Mouse (Mus musculus) brain, embryonic 14.5 days (tissue): ENCODE results near the gene Nid2. TPM values are rescaled to one million over a fixed set of nuclear protein-coding genes. Genes with fewer than 3 reads are reported as not detected.

Experiments used
- DNase-seq: peaks from one replicate; pipeline ENCODE4 v3.0.0-alpha.2; 2011; ENCODE audit warnings: low read depth
- CTCF ChIP-seq: fragments of 200-500 bp; IDR thresholded peaks from 2 replicates; pipeline ENCODE4 v1.5.1; 2012; ENCODE audit warnings: inconsistent platforms, mild to moderate bottlenecking, moderate library complexity, borderline replicate concordance; ENCODE audit not compliant: insufficient read depth, insufficient read length; ENCODE audit errors: extremely low read depth
- POLR2A ChIP-seq: fragments of 200-500 bp; IDR thresholded peaks from 2 replicates; pipeline ENCODE4 v1.6.1; 2012; ENCODE audit warnings: mild to moderate bottlenecking, inconsistent platforms, borderline replicate concordance; ENCODE audit not compliant: poor library complexity, insufficient read depth, insufficient read length, severe bottlenecking; ENCODE audit errors: extremely low read depth
- polyA plus RNA-seq: library from polyadenylated mRNA; depleted of rRNA; stranded (reverse); fragments of >200 nt; gene quantifications from 2 replicates; pipeline ENCODE4 v1.2.3, GENCODE M21; 2012; rRNA removed

The Nid2 gene
- polyA plus RNA-seq, 1 experiment = 33.2 TPM

- TF ChIP-seq CTCF (no peak), POLR2A (no peak)
- DNase-seq = peak; percentile 98
Measured at GRCm38 (mm10) chr14:19825481-19825880, 74.4 kb downstream of the Nid2 start.

- TF ChIP-seq CTCF (no peak), POLR2A (no peak)
- DNase-seq = peak; percentile 15
Measured at GRCm38 (mm10) chr14:19836289-19836688, 85.2 kb downstream of the Nid2 start.

- TF ChIP-seq POLR2A (no peak), CTCF (peak; percentile 77)
- peak; percentile 76 for DNase-seq
Measured at GRCm38 (mm10) chr14:19839600-19840332, 88.7 kb downstream of the Nid2 start.

GRCm38 (mm10) chr14:19853471-19853870, 102.4 kb downstream of the Nid2 start:
- DNase-seq = no peak
- TF ChIP-seq POLR2A (no peak), CTCF (no peak)

DNA sequence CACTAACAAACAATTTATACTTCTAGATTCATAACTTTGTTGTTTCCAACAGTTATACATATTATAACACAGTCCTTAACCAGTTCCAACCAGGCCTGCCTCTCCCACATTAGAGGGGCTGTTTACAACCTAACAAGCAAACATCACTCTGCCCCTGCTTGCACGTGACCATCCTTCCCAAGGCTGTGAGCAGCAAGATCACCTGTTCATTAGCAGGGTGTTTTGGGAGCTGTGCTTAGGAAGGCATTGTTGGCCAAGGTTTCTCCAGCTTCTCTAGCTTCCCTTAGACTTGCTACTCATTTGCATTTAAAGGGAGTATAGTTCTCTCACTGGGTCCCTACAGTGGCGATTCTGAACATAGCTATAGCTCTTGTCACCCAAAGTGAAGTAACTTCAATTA, 107.2 kb downstream of the Nid2 start:
- TF ChIP-seq CTCF (no peak), POLR2A (no peak)
- no peak for DNase-seq

- peak; percentile 72 for DNase-seq
- no peak for TF ChIP-seq POLR2A
- TF ChIP-seq CTCF = no peak
Measured at GRCm38 (mm10) chr14:19858808-19859776, 108.0 kb downstream of the Nid2 start.

- TF ChIP-seq POLR2A (no peak), CTCF (no peak)
- DNase-seq = no peak
Measured at GRCm38 (mm10) chr14:19860281-19860680, 109.2 kb downstream of the Nid2 start.

Other genes with a start within 250 kb of the Nid2 start
- 0.10 and 0.18 TPM in 2 replicates for gene Gm2244, start 201.3 kb upstream of the Nid2 start, polyA plus RNA-seq
- 13.1 and 29.5 TPM in 2 replicates for gene Gm2237, start 166.1 kb upstream of the Nid2 start, polyA plus RNA-seq
- gene Gm5458, start 148.7 kb upstream of the Nid2 start, polyA plus RNA-seq = not detected in 2 replicates
- gene Rtraf, start 72.6 kb downstream of the Nid2 start, polyA plus RNA-seq = 98.2 and 107 TPM in 2 replicates
- gene Gng2, start 226.4 kb downstream of the Nid2 start, polyA plus RNA-seq = 278 and 363 TPM in 2 replicates